Mouse (Mus musculus): Measurements from ENCODE around the gene Ncbp3.

The Ncbp3 gene

DNA sequence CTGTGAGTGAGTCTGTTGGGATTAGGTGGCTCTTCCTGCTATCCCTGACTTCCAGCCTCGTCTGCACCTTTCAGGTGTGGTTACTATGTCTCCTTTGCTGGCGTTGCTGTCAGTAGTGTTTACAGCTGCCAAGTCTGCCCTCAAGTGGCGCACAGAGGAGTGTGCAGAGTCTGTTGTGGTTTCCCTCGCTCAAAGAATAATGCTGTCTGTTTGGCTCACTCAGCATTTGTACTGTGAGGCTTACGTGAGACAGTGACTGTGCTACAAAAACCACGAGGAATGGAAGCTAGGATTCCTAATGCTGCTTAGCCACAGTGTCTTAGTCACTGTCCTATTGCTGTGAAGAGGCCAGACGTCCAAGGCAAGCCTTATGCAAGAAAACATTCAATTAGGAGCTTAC, 83.4 kb downstream of the Ncbp3 start:
- Histone ChIP-seq H3K27me3 (ENCODE audit: control insufficient read depth, insufficient read depth, low read length, poor library complexity, severe bottlenecking) (no peaks in the 10 kb centered on the region), H3K36me3 (ENCODE audit: control insufficient read depth, insufficient read depth, low read length, poor library complexity, severe bottlenecking) (no peaks in the 10 kb centered on the region)
- peak; percentile 51 for DNase-seq (ENCODE audit: low read depth, low spot score)

DNA sequence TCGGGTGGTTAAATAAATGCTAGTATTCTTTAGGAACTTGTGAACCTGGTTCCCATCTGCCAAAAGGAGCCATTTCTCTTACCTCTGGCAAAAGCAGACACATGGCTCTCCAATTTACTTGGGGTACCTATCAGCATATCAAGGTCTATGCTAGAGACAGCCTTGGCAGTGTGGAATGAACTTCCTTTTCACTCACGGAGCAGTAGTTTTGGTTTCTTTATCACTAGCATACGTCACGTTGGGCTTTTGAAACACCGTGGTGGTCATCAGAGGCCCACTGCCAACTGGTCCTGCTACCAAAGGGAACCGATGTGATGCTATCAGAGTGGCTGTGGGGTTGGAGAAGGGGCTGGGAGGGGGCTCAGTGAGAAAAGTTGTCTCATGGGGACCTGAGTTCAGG, 85.4 kb downstream of the Ncbp3 start:
- peak; percentile 18 for DNase-seq (ENCODE audit: low read depth, low spot score)
- Histone ChIP-seq H3K27me3 (ENCODE audit: control insufficient read depth, insufficient read depth, low read length, poor library complexity, severe bottlenecking) (no peaks in the 10 kb centered on the region), H3K36me3 (ENCODE audit: control insufficient read depth, insufficient read depth, low read length, poor library complexity, severe bottlenecking) (no peaks in the 10 kb centered on the region)

DNA sequence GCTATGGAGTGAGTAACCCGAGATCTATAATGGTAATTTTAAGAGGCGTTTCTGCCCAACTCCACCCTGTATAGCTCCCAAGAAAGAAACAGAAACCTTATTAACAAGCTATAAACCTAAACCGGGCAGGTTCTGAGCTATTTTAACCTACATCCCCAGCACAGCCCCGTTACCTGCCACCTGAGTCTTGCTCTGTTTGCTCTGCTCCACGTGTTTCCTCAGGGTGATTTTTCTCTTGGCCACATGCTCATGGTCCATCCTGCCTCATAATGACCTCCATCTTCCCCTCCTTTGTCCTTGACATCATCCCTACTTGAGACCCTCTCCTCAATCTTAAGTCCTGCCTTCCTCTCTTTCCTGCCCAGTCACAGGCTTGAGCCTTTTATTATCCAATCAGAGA, 86.6 kb downstream of the Ncbp3 start:
- no peak for DNase-seq (ENCODE audit: low read depth, low spot score)
- Histone ChIP-seq H3K36me3 (ENCODE audit: control insufficient read depth, insufficient read depth, low read length, poor library complexity, severe bottlenecking) (no peaks in the 10 kb centered on the region), H3K27me3 (ENCODE audit: control insufficient read depth, insufficient read depth, low read length, poor library complexity, severe bottlenecking) (no peaks in the 10 kb centered on the region)

- no peaks in the 10 kb centered on the region for H3K27me3 ChIP-seq (ENCODE audit: control insufficient read depth, insufficient read depth, low read length, poor library complexity, severe bottlenecking)
- DNase-seq (ENCODE audit: low read depth, low spot score) = no peak
- no peaks in the 10 kb centered on the region for H3K36me3 ChIP-seq (ENCODE audit: control insufficient read depth, insufficient read depth, low read length, poor library complexity, severe bottlenecking)
Measured at GRCm38 (mm10) chr11:73136587-73136986, 89.0 kb downstream of the Ncbp3 start.

GRCm38 (mm10) chr11:73137116-73137515, 89.5 kb downstream of the Ncbp3 start:
- DNase-seq (ENCODE audit: low read depth, low spot score) = no peak
- Histone ChIP-seq H3K27me3 (ENCODE audit: control insufficient read depth, insufficient read depth, low read length, poor library complexity, severe bottlenecking) (no peaks in the 10 kb centered on the region), H3K36me3 (ENCODE audit: control insufficient read depth, insufficient read depth, low read length, poor library complexity, severe bottlenecking) (no peaks in the 10 kb centered on the region)

DNA sequence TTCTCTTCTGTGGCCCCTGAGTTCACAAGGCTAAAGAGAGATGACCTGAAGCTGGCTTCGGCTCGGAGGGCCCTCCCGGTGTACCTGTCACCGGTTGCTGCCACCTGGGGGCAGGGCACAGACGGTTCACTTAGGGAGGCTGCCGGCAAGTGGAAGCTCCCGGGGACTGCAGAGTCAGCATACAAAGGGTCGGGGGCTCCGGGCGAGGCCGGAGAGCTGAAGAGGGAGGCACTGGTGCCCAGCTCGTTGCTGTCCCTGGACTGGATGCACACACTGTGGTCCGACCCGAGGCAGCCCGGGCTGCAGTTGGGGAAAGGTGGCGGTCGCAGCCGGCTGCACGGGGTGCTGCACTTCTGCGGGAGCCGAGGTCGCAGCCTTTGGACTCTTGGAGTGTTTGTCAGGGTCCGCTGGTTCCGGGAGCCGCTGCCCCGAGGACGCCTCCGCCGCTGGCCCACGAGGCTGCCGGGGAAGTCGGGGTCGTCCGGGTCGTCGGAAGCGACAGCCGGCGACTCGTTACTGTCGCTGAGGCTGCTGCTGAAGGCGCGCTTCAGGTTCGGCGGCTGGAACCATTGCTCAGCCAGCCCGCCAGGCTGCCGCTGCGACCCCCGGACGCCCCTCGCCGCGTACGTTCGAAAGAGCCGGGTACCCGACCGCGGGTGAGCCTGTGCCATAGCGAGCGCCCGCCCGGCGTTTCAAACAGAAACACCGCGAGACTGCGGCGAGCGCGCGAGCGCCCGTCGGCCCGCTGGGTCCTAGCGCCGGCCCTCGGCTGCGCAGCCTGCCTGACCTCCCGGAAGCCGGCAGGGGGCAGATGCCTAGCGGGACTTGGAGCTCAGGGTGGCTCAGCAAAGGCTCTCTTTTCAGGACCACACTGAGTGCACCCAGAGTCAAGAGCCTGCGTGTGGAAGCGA, 90.3 kb downstream of the Ncbp3 start, which contains the start of gene Haspin:
Gene Haspin (minus strand): TSS at position 704 of the 911 bp plus-strand sequence.
- peak; percentile 91 for DNase-seq (ENCODE audit: low read depth, low spot score)
- no peaks in the 10 kb centered on the region for H3K27me3 ChIP-seq (ENCODE audit: control insufficient read depth, insufficient read depth, low read length, poor library complexity, severe bottlenecking)
- no peaks in the 10 kb centered on the region for H3K36me3 ChIP-seq (ENCODE audit: control insufficient read depth, insufficient read depth, low read length, poor library complexity, severe bottlenecking)

All from splenic B cell, adult 2 months (primary cell).